Mouse (Mus musculus) heart, postnatal 25 days (tissue): ENCODE results near the gene Ap1s1. TPM values are rescaled to one million over a fixed set of nuclear protein-coding genes. Genes with fewer than 3 reads are reported as not detected.

Experiments
- DNase-seq: peaks from one replicate; pipeline ENCODE4 v3.0.0; 2022; ENCODE audit warnings: low spot score
- intact Hi-C: fragments of 180-260 bp; cut with DNase I; formaldehyde crosslinking; loops from one replicate; pipeline ENCODE4 v1.15.1; 2025
- total RNA-seq, 2 experiments: library from RNA; stranded (reverse); gene quantifications; 2 replicates each; pipeline ENCODE4 v1.2.3; 2021

The Ap1s1 gene
- 10 to 100 TPM; 34.4 to 43.0 TPM for total RNA-seq

DNA sequence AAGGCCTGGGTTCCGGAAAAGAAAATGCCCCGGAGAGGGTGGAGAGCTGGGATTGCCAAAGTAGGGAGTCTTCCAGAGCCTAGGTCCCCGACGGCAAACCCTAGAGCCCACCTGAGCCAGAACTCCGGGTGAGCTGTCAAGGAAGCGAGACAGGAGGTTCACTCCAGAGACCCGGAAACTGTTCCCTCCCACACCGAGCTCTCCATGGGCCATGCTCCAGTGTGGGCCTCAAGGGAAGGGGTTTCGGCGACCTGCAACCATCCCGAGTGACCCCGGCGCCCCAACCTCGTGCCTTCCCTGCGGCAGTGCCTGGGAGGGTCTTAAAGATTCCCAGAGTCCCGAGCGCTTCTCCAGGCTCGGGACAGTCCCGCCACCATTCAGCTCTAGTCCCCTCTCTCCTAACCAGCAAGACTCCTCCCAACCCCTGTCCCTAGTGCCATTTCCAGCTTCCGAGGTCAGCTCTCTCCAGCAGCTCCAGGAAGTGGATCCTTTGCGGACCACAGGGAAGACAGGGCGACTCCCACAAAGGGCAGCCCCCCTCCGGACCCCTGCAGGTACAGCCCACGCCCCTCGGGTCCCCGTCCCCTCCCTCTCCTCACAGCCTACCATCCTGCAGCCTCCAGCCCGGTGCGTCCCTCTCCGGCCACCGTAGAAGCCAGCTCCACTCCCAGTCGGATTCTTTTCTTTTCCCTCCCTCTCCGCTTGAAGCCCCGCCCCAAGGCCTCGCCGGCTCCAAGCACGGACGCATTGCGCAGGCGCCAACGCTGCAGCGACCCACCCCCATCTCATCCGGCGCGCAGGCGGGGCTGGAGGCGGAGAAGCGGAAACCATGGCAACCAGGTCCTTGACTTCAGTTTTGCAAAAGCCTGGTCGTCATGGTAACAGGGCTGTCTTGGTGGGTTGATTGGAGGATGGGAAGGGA is at the start of gene Ap1s1:
Ap1s1 (minus strand) TSS at position 734 of the 922 bp plus-strand sequence.
- DNase-seq = peak; percentile 94
- intact Hi-C loops = no loop called here

- DNase-seq = no peak
- intact Hi-C loops = no loop called here
These were observed 49.2 kb upstream of the Ap1s1 start for GRCm38 (mm10) chr5:137095135-137095534.

DNA sequence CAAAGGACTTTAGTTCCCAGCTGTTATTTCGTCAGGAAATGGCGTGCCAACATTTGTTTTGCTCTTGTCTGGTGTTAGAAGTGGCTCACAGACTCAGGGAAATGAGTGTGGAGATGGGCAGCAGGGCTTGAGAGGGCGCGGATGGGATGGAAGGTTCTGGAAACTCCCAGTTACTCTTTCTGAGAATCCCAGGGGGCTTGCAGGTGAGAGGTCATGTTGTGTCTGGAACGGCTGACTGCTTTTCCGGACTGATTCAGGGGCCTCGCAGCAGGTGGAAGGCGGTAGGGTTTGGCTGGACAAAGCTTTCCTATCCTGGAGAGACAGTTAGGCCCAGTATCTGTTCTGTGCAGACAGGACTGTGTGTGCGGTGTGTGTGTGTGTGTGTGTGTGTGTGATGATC is 47.8 kb upstream of the Ap1s1 start:
- intact Hi-C loops = no loop called here
- no peak for DNase-seq

DNA sequence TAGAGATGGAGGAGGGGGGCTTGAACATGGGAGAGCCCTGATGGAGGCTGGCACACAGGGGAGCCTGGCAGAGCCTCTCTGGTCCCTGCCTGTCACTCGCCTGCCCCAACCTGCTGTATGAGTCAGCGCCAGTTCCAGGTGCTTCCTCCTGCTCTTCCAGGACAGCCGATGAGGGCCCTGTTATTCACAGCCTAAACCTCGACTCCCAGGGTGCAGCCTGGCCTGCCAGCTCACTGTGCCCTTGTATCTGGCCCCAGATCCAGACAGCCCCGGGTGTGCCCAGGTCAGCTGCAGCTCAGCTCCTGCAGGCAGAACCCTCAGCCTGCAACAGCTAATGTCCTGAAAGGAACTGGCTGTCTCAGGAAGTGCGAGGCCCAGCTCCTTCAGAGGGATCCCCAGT is 45.6 kb upstream of the Ap1s1 start:
- intact Hi-C loops = no loop called here
- DNase-seq = no peak

DNA sequence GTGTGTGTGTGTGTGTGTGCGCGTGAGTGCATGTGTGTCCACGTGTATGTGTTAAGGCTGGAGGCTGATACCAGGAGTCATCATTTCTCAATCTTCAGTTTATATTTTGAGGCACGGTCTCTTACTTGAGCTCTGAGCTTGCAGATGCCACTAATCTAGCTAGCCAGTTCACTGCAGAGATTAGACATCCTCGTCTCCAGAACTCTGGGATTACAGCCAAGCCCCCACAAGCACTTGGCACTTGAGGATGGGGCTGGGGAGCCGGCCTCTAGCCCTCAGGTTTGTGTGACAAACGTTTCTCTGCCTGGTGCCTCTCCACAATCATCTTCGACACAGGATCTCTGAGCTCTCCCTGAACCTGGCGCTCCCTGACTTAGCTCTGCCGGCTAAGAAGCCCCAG is 44.9 kb upstream of the Ap1s1 start:
- no peak for DNase-seq
- intact Hi-C loops = no loop called here

DNA sequence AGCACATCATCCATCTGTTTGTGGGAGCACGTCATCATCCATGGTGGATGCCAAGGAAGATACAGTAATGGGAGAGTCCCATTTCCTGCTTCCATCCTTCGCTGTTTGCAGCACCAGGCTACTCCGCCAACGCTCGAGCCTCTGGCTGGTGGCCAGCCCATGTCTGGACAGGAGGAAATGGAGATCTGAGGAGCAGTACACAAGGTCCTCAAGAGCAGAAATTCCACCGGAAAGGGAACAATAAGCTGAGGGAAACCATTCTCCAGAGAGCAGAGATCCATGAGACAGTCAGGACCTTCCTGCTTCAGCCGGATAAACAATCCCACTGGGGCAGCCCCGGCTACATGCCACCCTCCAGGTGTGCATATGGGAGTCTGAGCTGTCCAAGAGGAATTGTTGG is 41.5 kb upstream of the Ap1s1 start:
- DNase-seq = peak; percentile 66
- intact Hi-C loops = no loop called here

GRCm38 (mm10) chr5:137085731-137086130 is 39.8 kb upstream of the Ap1s1 start:
- no peak for DNase-seq
- intact Hi-C loops = no loop called here

DNA sequence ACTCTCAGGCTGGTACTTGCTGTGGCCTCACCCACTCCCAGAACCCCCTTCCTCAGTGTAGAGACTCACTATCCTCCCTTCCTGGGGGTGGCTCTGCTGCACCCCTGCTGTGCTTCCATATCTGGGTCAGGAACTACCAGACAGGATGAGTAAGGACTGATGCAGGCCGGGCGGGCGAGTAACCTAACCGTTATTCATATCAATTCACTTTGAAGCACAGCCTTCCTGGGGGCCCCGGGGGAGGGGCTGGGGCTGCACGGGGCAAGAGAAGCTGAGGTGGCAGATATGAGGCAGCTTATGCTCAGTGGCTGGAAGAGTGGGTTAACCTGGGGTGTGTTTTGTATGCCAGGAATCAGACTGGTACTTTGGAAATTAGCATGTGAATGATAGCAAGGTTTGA is 39.1 kb upstream of the Ap1s1 start:
- intact Hi-C loops = no loop called here
- DNase-seq = no peak

- intact Hi-C loops = no loop called here
- DNase-seq = no peak
These were observed 37.1 kb upstream of the Ap1s1 start for GRCm38 (mm10) chr5:137083051-137083450.

DNA sequence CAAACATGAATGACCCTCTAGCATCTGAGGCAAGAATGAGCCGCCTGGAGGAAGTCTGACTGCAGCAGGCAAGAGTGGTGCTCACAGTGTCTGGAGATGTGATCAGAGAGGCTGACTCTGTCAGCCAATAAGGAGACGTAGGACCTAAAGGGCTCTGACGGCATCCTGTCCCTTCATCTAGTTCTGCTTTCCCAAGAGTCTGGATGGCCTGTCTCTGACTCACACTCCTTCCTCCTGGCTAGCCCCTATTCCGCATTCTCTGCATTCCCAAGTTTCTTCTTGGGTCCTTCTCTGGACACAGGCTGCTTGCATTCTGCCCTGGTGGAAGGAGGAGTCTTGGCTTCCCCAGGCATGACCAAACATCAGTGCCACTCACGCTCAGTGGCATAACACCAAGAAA is 33.9 kb upstream of the Ap1s1 start:
- intact Hi-C loops = no loop called here
- peak; percentile 30 for DNase-seq

- DNase-seq = no peak
- intact Hi-C loops = no loop called here
These were observed 32.7 kb upstream of the Ap1s1 start for GRCm38 (mm10) chr5:137078616-137079015.

DNA sequence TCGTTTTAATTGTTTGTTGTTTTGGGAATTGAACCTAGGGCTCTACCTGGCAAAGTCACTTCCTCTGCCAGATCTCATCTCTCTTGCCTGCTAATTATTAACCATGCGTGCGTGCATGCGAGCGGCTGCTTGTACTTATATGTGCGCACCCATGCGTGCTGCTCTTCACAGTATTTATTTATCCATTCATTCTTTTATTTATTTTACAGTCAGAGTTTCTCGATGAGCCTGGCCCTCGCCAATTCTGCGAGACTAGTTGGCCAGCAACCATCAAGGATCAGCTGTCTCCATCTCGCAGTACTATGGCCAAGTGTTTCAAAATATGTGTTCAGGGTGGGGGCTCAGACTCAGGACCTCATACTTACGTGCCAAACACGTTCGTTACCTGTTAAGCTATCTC is 32.1 kb upstream of the Ap1s1 start:
- no peak for DNase-seq
- intact Hi-C loops = no loop called here

- DNase-seq = no peak
- intact Hi-C loops = no loop called here
These were observed 31.3 kb upstream of the Ap1s1 start for GRCm38 (mm10) chr5:137077187-137077586.

- DNase-seq = peak; percentile 55
- intact Hi-C loops = no loop called here
These were observed 30.4 kb upstream of the Ap1s1 start for GRCm38 (mm10) chr5:137076191-137076930.

DNA sequence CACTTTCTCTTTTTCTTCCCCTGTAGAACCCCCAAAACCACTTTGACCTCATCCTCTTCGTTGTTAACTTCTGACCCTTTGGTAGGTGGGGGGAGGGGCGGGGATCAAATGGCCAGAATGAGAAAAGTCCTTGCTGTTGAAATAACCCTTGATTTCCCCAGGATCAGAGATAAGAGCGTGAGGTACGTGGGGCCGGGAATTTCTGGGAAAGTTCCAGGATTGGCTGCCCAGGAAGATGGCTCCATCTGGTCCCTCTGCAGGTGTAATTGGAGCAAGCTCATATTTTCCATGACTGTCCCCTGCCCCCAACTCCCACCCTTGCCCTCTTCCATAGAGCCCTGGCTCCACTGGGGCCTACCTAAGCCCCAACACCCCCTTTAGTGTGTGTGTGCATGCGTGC is 29.8 kb upstream of the Ap1s1 start:
- no peak for DNase-seq
- intact Hi-C loops = no loop called here

DNA sequence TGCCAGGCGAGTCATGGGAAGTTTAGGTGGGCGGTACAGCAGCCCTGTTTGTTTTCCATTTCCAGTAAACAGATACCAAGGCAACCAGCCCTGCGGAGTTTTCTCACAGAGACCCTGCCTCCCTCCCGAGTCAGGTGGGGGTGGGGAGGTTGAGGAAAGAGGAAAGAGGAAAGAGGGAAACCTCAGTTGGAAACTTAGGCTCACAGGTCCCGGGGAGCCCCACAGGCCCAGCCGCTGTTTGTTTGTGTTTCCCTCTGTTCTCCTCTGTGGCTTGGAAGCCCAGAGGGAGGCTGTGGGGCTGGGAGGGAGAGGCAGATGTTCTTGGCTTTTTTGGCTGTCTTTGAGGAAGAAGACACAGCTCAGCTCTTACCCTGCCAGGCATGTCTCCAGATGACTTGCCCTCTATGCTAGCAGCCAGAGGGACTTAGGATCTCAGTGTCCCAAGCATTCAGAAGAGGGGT is 28.3 kb upstream of the Ap1s1 start:
- DNase-seq = peak; percentile 41
- intact Hi-C loops = no loop called here

DNA sequence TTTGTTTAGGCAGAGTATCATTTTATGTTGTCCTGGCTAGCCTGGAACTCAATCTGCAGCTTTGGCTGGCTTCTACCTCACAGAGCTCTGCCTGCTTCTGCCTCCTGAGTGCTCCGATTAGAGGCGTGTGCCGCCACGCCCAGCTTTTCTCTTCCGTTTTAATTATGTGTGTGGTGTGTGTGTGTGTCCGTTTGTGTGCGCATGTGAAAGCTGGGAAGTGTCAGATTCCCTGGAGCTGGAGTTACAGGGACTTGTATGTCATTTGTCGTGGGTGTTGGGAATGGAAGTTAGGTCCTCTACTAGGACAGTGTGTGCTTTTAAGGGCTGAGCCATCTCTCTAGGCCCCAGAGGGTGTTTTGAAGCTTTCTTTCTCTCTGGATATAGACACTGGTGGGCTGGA is 27.2 kb upstream of the Ap1s1 start:
- DNase-seq = no peak
- intact Hi-C loops = no loop called here

GRCm38 (mm10) chr5:137072079-137072960 is 26.4 kb upstream of the Ap1s1 start, which contains the start of gene Serpine1:
Gene Serpine1 (minus strand): TSS chr5:137072268.
- intact Hi-C loops = no loop called here
- peak; percentile 90 for DNase-seq

DNA sequence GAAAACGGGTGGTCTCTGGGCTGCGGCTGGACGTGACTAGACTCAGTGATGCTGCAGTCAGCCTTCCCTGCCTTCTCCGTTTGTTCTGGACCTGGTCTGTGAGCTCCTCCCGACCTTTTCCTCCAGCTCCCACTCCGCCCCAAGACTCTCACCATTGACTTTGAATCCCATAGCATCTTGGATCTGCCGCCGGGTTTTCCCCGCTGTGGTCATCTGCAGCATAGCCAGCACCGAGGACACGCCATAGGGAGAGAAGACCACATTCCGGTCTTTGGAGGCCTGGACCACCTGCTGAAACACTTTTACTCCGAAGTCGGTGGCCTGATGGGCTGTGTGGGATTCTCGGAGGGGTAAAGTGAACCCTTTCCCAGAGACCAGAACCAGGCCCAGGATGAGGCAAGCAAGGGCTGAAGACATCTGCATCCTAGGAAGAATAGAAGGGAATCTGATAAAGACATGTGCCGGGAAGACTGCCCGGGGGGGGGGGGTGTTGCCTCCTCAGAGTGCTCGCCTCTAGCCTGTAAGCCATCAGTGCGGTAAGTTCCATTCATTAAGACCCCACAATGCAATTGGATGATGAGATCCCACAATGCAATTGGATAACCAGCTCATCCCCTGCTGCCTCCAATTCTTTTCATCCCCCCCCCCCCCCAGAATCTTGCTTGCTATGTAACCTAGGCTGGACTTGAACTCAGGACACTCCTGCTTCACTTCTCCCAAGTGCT is 25.1 kb upstream of the Ap1s1 start:
- no peak for DNase-seq
- intact Hi-C loops = no loop called here
